12 mouse cellular contexts compared by ENCODE assay signal in the genomic region with DNA sequence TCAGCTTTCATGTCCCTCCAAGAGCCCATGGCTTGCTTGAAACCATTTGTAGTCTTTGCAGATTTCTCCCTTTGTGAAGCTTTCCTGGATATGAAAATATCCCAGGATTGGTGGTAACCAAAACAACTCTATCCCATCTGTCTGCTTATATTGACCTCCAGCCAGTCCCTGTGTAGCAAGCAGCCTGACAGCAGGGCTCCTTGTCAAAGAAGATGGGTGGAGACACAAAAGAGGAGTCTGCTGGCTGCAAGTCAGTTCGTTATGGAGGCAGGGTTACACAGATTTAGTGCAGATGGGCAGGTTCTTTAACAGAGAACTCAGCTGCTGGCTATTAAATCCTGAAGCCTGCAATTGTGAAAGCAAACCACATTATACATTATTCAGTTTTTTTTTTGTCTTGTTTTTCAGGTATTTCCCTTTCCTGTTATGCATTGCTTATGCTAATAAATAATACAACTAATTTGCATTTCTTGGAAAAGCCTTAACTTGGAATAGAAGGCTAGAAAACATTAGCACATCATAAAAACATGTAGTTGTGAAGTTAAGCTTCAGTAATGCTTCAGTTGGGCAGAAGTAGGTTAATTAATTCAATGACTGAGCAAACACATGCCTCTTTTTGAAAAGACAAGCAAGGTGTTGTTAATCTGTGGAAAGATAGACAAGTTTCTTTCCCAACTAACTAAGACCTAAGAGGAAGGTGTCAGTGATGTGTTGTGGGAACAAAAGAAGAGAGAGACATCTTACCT.
A peak's percentile ranks its signal among the peaks of the same experiment; 100 is the strongest.
DNase-seq lines count a peak whose midpoint lies in the region; ATAC-seq and TF ChIP-seq lines count a peak whose summit lies in the region.
"Had no signal": no experiment of that assay in that cellular context is flagged by ENCODE, and none has a peak within 500 bp of the region (broad histone marks: within the 10 kb centered on the region; RNA-seq: fewer than 3 reads in every experiment).

No protein-coding gene starts in this region.

- H3K27me3 ChIP-seq in hindbrain, embryonic 10.5 days (ENCODE audit: insufficient read depth, poor library complexity, severe bottlenecking) = no peaks in the 10 kb centered on the region
- no peaks in the 10 kb centered on the region for H3K27me3 ChIP-seq in hindbrain, postnatal 0 days (ENCODE audit: insufficient read depth, low read length)
- H3K27me3 ChIP-seq in kidney, embryonic 14.5 days (ENCODE audit: control insufficient read depth, insufficient read depth, low read length) = no peaks in the 10 kb centered on the region

- H3K36me3 ChIP-seq in hindbrain, embryonic 10.5 days = no peaks in the 10 kb centered on the region
- no peaks in the 10 kb centered on the region for H3K36me3 ChIP-seq in hindbrain, postnatal 0 days (ENCODE audit: insufficient read depth, low read length)
- no peaks in the 10 kb centered on the region for H3K36me3 ChIP-seq in kidney, embryonic 14.5 days (ENCODE audit: control insufficient read depth, insufficient read depth, low read length)

- H3K27ac ChIP-seq in hindbrain, embryonic 10.5 days = peak overlapping the region; percentile 62
- H3K27ac ChIP-seq in hindbrain, postnatal 0 days = no peak overlapping the region
- no peak overlapping the region for H3K27ac ChIP-seq in kidney, embryonic 14.5 days (ENCODE audit: low read depth, low read length)

- no peak for ATAC-seq in hindbrain, postnatal 0 days
- ATAC-seq in kidney, embryonic 14.5 days (ENCODE audit: low FRiP score, low TSS enrichment) = no peak
- ATAC-seq: lung, postnatal 0 days had no signal

- TF ChIP-seq CTCF in hindbrain, postnatal 0 days (IDR thresholded peaks at IDR 0.05; ENCODE audit: low read depth) = no peak

- no peak overlapping the region for H3K4me3 ChIP-seq in hindbrain, embryonic 10.5 days
- no peak overlapping the region for H3K4me3 ChIP-seq in hindbrain, postnatal 0 days (ENCODE audit: low read length)
- H3K4me3 ChIP-seq in kidney, embryonic 14.5 days (ENCODE audit: low read length) = no peak overlapping the region

- H3K4me2 ChIP-seq in hindbrain, postnatal 0 days (ENCODE audit: low read depth, low read length) = no peak overlapping the region
- no peak overlapping the region for H3K4me2 ChIP-seq in kidney, embryonic 14.5 days (replicated peaks; ENCODE audit: low read depth, low read length)
- H3K4me2 ChIP-seq: liver, embryonic 11.5 days had no signal

- H3K9me3 ChIP-seq in hindbrain, embryonic 10.5 days = no peaks in the 10 kb centered on the region
- no peaks in the 10 kb centered on the region for H3K9me3 ChIP-seq in hindbrain, postnatal 0 days (ENCODE audit: low read length)
- no peaks in the 10 kb centered on the region for H3K9me3 ChIP-seq in kidney, embryonic 14.5 days (ENCODE audit: control insufficient read depth, low read length)

- no peak for DNase-seq in hindbrain, embryonic 10.5 days (ENCODE audit: low spot score)
- no peak for DNase-seq in hindbrain, postnatal 0 days (ENCODE audit: low spot score)
- peak; percentile 48 for DNase-seq in Muller cell, postnatal 12 days (ENCODE audit: inconsistent ontology term)
- DNase-seq in brain, adult 2 months (ENCODE audit: low read depth, low spot score) = peak; percentile 10
- peak; percentile 20 for DNase-seq in gastrocnemius, postnatal 25 days
- no peak for DNase-seq in heart, postnatal 4 days
- DNase-seq: adrenal gland, postnatal 36 days; cerebellum, adult 9-10 months; kidney, adult 9 months had no signal

- 4% methylated on average over 1 of the region's 1 CpGs for WGBS in hindbrain, embryonic 10.5 days
- 3% methylated on average over 1 of the region's 1 CpGs for WGBS in hindbrain, postnatal 0 days
- WGBS in kidney, embryonic 14.5 days = 12% methylated on average over 1 of the region's 1 CpGs

- no peak overlapping the region for H3K9ac ChIP-seq in hindbrain, postnatal 0 days (replicated peaks; ENCODE audit: low read length)
- H3K9ac ChIP-seq in kidney, embryonic 14.5 days (ENCODE audit: low read depth, low read length) = no peak overlapping the region

- H3K4me1 ChIP-seq in hindbrain, embryonic 10.5 days (replicated peaks) = 0 out of 2 replicates have a peak, but pooled peaks cover 13% of the 10 kb centered on the region
- no peaks in the 10 kb centered on the region for H3K4me1 ChIP-seq in hindbrain, postnatal 0 days (ENCODE audit: insufficient read depth, low read length)
- no peaks in the 10 kb centered on the region for H3K4me1 ChIP-seq in kidney, embryonic 14.5 days (ENCODE audit: control insufficient read depth, insufficient read depth, low read length)

Comparison
In these comparisons a context has a peak if more than half of its experiments do, and no peak if none do; other contexts are left out.
1. DNase-seq: peak in Muller cell, postnatal 12 days (single experiment), brain, adult 2 months (single experiment) and gastrocnemius, postnatal 25 days (single experiment); none in hindbrain, embryonic 10.5 days (single experiment), hindbrain, postnatal 0 days (single experiment) and heart, postnatal 4 days (single experiment).